Mouse (Mus musculus) thymus, postnatal 4 days (tissue): Measurements from ENCODE around the gene Rcsd1.

Experiments
- DNase-seq: peaks from one replicate; pipeline ENCODE4 v3.0.0; 2021

The Rcsd1 gene

DNA sequence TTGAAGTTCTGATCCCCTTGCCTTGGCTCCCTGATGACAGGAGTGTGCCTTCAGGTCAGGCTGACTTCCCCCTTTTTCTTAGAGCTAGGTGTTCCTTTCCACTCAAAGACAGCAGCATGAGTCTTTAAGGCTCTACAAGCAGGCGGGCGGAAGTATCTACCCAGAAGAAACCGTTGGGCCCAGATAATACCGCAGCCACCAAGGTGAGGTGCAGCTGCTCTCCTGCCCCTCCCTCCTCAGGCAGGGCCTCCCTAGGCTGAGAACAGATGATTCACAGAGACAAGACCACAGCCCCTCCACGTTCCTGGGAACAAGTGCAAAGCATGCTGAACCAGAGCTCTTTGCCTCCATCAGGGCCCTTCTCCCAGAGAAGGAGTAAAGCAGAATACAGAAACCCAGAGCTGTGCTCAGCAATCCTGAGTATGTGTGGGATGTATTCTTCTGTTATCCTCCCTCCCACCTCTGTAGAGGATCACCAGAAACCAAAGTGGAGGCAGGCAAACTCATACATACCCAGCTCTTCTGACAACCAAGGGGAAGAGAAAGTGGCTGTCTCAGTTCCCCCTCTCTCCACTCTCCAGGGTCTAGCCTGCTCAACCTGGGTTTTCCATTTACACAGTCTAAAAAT is at the start of gene Rcsd1:
Rcsd1 (minus strand) TSS at position 129 of the 628 bp plus-strand sequence.
- peak; percentile 80 for DNase-seq

DNA sequence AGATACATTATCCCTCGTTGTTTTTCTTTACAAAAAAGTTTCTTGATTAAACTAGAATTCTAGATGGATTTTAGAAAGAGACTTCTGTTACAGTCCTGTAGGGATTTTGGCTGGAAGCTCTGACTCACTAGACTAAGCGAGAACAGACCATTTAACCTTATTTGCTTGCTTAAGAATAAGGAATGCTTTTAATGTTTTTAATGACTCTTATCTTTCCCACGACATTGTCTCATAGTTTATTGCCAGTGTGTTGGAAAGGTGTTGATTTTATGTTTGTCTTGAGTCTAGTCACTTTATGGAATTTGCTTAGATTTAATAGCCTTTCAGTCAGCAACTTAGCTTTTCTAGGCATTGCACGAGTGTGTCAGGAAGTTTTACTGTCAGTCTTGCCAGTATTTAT is 45.6 kb upstream of the Rcsd1 start:
- DNase-seq: no peak

DNA sequence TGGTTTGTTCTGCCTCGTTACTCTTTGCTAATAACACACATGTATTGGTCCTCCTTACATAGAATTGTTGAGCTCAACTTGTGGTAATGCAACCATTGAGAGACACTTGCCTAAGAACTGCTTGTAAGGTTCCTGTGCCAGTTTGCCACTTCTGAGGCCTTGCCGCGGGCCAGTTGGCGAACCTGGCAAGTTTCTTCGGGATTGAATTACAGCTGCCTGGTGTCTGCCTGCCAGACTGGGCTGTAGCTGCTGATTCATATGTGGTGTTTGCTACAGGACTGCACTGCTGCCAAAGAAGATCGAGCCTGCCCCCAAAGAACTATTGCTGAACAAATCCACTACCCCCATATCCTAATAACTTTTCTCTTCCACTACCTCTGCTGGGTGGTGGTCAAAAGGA is 44.6 kb upstream of the Rcsd1 start:
- no peak for DNase-seq

DNA sequence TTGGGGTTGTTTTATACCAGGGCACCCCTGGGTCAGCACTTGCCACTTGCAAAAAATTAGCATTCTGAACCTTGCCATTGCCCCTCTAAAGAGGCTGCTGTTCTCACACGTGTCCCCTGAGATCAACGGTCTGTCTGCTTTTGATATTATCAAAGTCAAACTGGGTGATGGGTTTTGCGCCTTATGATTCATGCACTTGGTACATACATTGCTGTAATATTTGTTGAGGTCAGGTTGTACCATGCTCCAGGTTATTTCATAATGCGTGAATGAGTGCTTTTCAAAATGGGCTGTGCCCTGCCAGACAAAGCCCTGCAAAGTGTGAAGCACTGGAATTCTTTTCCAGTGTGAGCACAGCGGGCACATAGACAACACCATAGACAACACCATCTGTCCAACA is 42.3 kb upstream of the Rcsd1 start:
- DNase-seq: no peak

DNA sequence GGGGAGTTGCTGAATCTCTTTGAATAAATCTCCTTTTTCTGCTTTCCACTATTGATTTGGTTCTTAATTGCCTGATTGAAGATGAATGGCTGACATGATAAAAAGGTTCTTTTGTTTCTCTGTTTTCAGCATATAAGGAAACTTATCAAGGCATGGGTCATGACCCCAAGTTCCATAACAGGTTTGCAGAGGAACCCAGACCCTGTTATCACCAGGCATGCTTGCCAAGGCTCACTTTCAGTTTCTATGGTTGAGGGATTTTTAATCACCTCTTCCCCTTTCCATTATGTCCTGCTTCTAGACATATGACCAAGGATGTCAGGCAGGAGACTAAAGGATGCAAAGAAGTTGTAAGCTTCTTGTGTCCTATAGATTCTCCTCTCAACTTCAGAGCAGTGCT is 41.6 kb upstream of the Rcsd1 start:
- no peak for DNase-seq

DNA sequence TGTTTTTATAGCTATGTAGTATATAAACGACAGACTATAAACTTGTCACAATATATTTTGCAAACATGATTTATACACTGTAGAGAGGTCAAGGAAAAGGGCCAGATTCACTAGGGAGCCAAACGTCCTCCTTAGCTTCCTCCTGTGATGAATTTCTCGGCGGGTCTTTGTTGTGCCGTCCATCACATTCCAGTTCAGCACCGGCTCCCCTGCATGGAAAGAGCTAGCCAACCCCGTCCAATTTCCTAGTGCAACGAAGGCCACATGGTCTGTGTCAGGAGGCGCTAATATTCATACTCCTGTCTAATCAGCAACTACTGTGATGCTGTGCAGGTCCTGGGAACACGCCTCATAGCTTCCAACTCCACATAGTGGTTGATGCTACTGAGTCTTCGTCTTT is 38.5 kb upstream of the Rcsd1 start:
- no peak for DNase-seq

DNA sequence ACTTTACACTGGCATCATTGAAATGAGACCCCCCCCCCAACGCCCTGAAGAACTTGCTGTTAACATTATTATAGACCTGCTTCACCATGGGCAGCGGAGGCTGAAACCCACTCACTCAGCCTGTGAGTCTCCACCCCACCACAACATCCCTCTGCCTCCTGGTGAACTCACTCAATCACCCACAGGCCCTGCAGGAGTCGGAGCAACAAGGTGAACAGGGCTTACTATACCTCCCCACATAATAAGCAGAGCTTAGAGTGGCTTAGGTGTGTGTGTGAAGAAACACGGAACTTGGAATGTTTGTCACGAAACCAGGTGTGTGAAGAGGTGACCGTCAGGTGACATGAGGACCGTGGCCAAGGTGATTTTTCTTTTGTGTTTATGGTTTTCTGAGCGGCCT is 32.4 kb upstream of the Rcsd1 start:
- DNase-seq: no peak

DNA sequence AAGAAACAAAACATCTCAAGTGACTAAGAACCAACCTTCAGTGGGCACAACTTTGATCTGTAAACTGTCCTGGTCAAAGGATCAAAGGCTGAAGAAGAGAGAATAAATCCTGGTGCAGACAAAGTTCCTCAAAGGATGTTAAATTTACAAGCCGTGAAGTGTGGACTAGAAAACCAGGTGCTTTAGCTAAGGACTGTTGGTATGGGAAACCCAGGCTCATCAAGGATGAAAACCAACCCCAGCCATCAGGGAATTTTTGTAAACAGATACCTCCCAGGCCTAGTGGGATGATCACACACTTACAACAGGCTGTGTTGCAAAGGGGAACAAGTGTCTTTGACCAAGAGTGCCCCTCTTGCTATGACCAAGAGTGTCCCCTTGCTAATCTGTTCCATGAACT is 29.4 kb upstream of the Rcsd1 start:
- DNase-seq: no peak

DNA sequence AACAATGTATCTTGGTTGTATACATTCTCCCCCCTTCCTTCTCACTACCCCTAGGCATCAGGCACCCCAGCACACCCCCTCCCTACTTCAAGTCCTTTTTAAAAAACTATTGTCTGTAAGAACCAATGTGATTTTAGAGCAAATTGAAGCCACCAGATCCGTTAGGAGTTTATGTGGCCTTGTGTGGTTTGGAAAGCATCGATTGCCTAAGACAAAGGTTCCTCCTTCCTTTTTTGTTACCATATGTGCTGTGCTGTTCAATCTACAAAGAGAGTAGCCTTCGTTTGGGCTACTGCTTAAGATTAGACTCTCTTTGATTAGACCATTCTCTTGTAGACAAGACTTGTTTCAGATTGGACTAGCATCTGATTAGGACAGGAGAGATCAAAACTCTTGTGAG is 28.3 kb upstream of the Rcsd1 start:
- DNase-seq: no peak

DNA sequence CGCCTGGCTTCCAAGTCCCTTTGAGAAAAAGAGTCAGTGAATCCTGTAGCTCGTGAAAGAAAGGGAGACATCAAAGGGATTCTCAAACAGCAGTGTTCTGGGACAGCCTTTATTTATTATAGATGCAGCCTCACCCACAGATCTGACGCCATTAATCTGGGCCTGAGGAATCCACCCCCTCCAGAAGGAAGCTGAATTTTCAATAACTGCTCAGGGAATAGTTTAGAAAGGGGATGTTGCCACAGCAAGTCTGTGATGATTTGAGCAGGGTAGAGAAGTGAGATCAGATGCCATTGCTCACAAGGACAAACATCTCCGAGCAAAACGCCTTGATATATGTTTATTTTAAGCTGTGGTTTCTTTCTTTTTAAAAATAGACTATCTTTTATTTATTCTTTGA is 27.9 kb upstream of the Rcsd1 start:
- DNase-seq: no peak

DNA sequence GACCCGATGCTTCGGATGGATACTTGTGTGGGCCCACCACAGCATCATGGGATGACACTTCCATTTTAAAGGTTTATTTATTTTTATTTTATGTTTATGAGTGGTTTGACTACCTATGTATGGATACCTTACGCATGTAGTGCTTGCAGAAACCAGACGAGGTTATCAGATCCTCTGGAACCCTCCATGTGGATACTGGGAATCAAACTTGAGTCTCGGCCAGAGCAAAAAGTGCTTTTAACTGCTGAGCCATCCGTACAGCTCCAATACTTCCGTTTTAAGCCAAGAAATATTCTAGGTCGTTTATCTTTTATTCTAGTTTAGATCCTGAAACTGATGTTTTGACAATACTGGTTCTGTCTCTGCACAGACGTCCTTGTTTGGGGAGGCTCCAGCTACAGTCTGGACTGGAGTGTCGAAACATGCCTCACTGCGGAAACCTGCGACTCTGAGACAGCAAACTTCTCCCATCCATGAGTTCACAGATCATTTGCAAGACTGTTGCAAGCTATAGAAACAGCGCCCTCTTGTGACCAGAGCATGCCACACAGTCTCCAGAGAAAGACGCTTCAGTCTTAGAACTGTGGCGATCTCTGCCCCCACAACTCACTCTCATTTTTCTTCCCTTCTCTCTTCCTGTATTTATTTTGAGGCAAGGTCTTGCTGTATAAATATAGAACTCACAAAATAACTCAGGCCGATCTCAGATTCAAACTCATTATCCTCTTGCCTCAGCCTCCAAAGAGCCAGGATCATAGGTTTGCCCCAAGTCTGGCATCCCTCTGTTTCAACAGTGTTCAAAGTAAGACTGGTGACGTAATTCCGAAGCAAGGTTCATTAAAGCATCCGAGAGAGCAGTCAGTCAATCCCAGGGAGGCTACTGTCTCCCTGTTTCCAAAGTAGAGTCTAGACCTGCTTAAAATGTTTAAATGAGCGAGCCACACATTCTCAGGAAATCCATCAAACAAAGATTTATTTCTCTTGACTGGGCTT is 26.6 kb upstream of the Rcsd1 start:
- DNase-seq: peak; percentile 94

DNA sequence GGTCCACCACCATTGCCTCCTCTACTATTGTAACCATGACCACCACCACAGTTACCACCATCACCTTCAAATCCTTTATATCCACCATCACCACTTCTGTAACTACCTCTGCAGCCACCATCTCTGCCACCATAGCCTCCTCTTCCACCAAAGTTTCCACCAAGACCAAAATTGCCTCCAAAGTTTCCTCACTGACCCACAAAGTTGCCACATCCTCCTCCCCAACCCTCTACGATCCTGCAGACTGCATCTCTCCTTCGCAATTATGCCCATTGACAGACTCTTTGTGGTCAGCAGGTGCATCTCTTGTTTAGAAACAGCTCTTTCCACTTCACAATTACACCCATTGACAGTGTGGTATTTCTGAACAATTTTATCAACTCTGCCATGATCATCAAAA is 25.3 kb upstream of the Rcsd1 start:
- DNase-seq: no peak

DNA sequence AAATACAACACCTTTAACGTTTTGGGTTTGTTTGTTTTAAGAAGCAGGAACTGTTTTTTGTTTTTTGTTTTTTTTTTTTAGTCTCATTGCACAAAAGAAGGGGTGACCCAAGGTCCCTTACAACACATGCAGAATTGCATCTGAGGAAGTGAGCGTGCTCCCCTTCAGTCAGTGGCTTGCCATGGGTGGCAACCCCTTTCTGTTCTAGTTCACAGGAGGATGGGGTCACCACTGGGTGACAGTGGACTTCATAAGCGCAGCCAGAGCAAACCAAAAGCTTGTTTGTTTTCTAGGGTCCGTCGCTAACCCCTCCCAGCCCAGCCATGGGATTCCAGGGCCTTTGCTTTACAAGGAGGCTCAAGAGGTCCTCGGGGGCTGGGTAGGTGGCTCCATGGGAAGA is 22.0 kb upstream of the Rcsd1 start:
- DNase-seq: no peak

DNA sequence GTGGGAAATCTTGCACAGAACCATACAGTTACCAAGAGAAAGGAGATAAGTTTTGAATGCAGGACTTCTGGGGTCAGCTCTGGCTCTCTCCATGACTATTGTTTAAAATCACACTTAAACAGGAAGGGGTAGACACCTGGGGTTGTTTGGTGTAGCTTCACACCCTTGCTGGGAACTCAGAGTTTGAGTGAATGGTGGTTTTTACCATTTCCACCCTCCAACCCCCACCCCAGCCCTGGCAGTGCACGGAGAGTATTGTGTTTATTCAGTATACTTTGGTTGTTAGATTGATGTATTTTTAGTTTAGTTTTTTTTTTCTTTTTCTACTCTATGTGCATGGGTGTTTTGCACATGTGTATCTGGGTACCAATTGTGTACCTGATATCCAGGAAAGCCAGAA is 20.6 kb upstream of the Rcsd1 start:
- DNase-seq: peak; percentile 66

DNA sequence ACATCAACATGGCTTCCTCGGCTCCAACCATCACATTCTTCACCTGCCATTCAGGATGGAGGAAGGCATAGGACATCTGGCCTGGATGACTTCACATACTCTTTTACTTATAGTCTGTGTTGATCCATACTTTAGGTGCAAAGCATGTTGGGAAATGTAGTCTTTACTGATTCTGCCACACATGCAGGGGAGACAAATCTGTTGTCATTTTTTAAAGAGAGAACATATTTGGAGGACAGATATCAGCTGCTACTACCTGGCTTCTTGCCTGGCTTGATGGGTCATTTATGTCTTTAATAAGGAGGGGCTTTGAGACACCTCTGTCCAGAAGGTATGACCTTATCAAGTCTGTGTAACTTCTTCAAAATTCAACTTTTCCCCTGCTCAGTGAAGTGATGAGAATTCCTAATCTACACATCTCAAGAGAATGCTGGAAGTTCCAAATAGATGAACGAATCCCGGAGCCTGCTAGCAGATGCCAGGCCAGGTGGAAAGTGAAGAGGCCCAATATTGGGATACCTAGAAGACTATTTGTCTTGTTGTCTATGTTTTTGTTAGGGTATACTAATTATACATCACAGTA is 18.6 kb upstream of the Rcsd1 start:
- DNase-seq: no peak

DNA sequence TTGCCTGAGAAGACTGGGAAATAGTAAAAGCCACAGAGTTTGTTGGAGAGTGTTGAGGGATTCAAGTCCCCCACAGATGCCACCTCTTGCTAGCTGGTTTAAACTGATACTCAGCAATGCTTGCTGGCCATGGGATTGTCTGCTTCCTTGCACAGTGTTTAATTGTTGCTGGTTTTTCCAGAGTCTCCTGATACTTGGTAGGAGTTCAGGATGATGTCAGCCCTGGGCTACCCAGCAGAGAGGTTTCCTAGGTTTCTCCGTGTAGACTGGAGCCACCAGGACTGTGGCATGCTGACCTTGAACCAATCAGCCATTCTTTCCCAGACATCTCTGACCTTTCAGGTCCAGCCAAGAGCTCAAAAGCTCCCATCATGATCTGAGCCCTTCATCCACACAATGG is 17.4 kb upstream of the Rcsd1 start:
- DNase-seq: no peak

DNA sequence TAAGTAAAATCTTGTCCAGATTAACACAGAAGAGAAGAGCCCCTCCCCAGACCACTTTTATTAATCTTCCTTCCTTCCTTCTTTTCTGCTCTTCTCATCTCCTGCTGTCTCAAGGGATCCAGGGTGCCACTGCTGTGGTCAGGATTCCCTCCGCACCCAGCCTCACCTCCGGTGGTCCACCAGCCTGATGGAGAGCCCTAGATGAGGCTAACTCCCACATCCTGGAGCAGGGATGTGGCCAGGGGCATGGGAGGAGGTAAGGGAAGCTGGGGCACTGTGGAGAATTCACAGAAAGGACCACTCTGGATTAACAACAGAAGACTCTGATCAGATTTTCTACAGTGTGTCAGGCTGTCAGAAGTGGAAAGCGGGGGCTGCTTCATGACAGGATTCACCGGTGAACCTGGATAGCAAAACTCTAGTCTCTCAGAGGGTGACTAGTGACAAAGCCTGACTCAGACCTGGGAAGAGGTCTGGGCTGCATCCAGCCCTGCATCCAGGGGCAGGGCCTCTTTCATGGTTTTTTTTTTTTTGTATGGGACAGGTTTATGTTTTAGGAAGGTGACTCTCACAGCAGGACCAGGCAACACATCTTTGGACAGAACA is 15.6 kb upstream of the Rcsd1 start:
- no peak for DNase-seq

DNA sequence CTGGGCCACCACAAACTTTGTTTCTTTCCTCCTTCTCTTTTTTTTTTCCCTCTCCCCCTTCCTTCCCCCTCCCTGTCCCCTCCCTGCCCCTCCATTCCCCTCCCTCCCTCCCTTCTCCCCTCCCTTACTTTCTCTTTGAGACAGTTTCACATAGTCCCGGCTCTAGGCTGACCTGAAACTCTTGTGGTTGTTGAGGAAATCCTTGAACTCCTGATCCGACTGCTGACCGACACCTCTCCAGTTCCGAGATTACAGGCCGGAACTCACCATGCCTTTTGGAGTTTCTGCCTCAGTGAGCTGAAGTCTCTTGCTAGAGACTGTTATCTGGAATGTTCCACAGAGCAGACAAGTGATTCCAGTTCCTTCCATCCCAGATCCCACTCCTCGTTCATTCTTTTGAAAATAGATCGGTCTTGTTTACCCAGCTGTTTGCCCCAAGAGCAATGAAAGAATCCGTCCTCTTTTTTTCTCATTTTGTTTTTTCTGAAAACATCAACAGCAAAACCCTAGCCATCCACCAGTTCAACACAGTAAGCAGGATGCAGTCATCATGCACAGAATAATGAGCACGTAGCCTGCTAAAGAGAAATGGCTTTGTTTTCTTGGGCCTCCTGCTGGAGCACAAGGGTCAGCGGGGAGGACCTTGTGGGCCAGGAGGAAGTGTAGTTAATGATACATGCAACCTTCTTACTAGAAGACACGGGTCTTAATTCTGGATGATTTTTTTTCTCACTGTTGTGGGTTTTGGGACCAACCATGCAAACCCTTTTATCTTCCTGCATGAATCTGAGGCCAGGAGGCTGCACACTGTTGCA is 14.9 kb upstream of the Rcsd1 start:
- no peak for DNase-seq

DNA sequence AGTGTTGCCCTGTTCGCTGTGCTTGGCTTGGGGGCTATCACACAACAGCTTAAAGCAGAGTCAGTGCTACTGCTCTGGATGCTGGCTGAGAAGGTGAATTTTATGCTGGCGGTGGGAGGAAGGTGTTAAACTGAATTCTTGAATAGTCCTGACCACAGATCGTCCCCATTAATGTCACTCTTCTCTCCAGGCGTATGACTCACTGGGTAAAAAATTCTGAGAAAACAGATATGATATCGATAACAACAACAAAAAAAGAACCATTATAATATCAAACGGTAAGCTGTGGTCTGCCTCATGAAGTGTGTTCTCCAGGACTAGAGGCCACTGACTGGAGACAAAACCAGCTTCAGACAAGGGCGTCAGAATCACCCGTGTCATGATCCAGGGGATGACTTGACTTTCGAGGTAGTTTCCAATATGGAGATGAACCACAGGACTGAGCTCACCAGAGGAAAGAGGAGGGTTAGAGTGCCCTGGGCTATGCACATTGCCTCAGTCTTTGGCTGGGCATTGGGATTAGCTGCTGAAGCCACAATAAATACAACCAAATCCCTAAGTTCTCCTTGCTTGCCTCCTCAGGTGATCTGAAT is 13.1 kb upstream of the Rcsd1 start:
- DNase-seq: no peak

DNA sequence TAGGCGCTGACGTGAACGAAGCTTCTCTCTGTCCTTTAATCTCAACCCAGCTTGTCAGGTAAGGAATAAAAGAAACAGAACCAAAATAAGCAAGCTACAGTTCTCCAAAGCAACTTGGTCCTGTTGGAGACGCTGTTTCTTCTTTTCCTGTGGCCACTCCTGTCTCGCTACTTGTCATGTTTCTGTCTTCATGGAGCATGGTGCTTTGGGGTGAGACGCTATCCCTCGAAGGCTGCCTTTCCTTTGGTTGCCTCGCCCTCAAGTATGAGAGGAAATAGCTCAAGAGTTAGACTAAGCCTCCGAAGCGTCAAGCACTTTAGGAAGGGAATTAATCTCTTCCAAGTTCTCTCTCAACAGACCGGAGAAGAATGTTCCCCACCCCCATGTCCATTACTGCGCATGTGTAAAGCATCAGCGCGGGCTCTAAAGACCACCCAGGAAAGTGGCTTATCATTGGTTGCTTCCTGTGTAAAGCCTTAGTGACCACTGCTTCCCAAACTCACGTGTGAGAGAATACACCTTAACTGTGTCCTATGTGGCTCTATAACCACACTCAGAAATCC is 9.1 kb upstream of the Rcsd1 start:
- peak; percentile 49 for DNase-seq

DNA sequence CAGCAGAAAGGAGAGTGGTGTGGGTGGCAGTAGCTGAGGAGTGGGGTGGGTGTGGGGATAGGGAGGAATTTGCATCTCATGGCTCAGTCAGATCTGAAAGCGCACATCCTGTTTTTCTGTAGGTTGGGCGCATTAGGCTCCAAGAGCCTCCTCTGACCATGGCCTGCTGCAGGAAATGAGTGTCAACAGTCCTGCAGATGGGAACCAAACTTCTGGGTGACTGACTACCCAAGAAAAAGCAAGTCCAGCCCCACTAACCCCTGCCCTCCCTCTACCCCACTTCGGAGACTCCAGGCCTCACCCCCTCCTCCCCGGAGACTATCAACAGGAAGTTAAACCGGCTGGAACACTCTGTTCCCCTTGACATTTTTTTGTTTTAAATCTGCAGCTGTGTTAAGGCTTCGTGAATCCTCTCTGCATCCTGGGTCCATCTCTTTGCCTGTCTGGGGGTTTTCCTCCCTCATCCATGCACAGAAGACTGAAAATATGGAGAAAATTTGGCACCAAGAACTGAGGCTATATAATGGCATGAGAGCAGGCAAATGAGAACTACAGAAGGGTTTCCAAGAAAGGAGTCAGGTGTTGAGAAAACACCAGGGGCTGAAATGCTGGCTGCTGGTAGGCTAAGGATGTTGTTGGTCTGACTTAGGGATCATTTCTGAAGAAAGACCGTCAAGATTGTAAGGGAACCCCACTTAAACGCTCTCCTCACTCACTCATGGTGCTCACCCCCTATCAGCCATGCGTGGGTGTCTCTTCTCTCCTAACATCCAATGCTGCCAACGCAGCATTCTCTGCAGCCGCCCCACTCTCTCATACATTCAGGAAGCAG is 8.4 kb upstream of the Rcsd1 start:
- DNase-seq: peak; percentile 74
